Mouse (Mus musculus) left cerebral cortex, adult 11 months (tissue): Measurements from ENCODE around the gene Fzd1.

Source experiments
- DNase-seq: peaks from one replicate; pipeline ENCODE4 v3.0.0; 2022; ENCODE audit warnings: low spot score

The Fzd1 gene

DNA sequence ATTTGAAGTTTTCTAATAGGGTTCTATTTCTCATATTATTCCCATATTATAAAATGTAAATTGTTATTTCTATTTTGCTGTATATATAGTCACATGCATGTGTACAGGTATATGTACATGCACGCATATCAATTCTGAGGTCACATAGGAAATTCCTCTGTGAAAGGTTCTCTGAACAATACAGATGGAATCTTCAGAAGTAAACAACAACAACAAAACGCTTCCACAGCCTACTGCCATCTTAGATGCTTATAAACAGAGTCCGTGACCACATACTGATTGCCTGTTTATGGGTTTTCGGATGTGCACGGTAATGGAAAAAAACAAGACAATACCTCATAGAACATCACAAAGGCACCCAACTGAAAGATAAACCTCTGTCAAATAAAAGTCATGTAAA is 4.7 kb downstream of the Fzd1 start:
- DNase-seq, result no peak

DNA sequence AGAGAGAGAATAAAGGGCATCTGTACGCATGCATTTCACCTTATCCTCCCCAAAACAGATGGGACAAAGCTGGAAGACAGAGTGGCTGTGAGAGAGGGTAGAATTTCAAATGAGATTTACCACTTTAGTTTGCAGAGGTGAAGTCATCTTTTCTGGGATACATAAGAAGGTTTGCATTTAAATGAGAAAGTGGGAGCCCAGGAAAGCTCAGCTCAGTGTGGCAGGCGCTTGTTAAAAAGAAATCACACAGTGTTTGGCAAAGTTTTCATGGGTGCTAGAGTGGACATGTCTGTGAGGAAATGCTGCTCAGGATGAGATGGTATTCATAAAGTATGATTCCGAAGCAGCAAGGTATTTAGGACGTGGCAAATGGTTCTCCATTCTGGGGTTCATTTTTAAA is 15.1 kb downstream of the Fzd1 start:
- no peak for DNase-seq

DNA sequence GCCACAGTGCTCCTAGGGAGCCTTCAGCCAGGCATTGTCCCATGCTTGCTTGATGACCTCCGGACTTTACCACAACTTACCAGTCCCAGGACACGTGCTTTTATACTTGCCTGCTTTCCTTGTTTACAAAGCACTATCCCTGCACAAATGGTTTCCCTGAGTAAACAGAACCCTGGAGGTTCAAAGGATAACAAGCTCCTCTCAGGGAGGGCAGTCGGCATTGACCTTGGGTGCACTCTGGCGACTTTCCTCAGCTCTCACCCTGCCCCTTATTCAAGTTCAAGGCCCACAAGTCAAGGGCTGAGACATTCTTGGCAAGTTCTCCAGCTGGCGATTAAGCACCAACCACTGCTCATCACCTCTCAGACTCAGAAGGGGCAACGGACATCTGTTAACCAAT is 20.8 kb downstream of the Fzd1 start:
- DNase-seq, result no peak

DNA sequence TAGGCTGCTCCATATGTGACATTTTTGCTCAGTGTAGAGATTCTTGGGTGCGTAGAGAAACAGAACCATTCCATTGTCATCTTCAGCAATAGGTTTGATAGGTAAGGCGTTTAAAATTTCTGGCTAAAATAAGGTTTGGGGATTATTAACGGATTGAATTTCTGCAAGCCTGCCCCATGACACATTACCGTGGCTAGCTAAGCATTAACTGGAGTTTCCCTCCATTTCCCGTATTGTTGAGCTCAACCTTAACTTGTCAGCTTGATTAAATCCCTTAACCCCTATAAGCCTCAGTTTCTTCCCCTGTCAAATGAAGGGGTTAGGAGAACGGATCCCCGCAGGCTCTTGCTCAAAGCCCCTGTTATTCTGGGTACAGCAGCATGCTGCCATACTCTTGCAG is 22.4 kb downstream of the Fzd1 start:
- DNase-seq, result no peak

DNA sequence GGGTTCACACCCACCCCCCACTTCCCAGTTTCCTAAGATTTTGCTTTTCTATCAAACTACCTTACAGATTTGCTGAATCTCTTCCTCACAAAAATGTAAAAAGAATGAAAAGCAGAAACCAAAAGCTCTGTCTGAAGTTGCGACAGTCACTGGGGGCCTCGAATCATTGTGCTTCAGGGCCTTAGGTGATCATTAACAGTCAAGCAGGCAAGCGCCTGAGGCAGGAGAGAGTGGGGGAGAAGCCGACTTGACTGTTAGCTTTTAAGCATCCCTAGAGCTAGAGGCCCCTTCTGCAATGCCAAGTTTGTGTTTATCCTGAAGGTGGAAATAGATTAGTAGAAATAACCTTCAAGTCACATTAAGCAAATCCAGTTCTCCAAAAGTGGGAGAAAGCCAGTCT is 24.6 kb downstream of the Fzd1 start:
- no peak for DNase-seq

DNA sequence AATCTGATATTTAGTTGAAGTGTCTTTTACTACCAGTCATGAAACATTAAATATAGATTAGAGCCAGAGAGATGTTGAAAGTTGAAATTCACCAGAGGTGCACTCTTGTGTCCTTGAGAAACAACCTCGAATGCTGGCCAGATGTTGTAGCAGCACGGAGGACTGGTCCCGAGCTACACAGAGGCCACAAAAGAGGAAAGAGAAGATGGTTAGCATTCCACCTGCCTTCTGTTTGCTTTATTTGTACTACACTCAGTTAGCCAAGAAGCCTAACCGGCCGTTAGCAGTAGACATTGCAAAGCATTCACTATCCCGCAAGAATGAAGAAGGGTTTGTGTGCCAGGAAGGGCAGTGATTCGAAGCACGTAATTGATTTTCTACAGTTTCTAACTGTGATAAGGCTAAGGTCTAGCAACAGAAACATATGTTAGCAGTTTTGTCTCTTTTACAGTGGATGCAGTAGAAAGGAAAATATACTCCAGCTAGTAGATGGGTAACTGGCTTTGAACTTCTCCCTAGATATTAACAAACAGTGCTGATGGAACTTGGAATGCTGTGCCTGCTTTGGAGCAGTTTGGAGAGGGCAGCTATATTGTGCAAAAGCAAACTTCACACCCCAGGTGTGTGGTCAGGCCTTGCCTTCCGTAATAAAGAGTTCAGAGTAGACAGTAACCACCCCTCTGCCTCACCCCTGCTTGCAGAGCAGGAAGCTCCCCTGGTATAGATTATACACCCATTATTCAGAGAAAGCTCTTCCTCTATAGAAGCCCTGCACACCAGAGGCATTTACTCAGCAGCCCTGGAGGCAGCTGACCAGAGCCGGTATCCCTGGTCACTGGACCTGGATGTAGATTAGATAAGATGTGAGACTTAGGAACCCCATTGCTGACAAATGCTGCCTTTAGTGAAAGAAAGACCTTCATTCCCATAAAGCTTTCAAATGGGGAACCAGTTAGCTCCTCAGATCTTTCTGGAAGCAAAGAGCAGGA is 25.3 kb downstream of the Fzd1 start:
- DNase-seq, result no peak

DNA sequence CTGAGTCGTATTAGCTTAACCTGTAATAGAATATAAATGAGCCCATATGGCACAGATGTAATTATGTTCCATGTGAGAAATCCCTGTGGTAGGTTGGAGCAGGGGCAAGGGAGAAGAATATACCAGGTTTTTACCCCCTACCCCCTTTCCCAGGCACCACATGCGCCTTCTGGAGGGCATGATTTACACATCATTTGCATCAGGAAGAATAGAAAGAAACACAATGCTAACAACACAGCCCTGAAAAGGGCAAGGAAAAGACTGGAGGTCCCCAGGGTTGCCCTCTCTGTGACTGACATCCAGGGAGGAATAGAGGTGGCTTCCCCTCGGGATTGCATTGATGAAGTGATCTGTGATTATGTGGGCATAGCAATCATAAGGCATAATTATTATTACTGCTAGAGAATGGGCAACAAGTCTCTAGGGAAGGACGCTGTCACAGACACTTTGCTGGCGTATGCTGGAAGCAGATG is 26.1 kb downstream of the Fzd1 start:
- no peak for DNase-seq

DNA sequence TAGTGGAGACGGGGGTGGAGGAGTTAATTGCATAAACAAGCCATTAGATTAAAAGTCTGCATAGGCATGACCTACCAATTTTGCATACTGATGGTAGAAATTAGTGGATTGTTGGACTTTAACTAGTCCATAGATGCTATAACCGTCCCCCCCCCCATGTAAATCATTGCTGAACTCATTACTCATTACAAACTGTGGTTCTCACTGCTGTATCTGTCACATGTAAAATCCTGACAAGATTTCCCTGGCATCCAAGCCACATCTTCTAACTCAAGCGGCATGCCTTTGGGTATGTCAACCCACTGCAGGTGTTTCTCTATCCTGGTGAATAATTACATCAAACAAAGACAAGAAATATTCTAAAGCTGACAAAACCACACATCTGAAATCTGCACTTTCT is 26.8 kb downstream of the Fzd1 start:
- DNase-seq, result no peak
